Mouse (Mus musculus) left cerebral cortex, adult 18-20 months (tissue): Measurements from ENCODE around the gene Masp1. TPM values are rescaled to one million over a fixed set of nuclear protein-coding genes. Genes with fewer than 3 reads are reported as not detected.

ENCODE experiments used
- DNase-seq, 2 experiments: peaks; one replicate each; pipeline ENCODE4 v3.0.0; 2021 to 2022; ENCODE audit warnings: low spot score in 2 of 2, mixed read lengths in 1 of 2
- total RNA-seq, 2 experiments: library from RNA; stranded (reverse); gene quantifications; 2 replicates each; pipeline ENCODE4 v1.2.3; 2021

Masp1 gene
- total RNA-seq, 2 experiments from 2014 or later = 11.6 to 13.7 TPM

DNA sequence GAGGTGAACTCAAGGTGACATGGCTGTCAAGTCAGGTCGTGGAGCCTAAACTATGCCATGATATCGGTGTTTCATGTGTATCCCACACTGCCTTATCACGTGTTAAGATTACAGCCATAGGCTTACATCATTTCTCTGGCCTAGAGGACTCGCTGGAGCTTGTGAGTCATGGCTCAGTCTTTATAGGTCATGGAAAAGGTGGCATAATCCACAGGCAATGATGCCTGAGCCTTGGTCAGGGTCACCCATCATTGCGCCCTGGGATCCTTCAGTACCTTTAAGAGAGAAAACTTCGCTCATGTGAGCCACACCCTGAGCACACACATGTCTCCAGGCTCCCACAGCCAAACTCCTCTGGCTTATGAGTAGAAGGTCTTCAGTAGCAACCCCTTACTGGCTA lies 49.1 kb downstream of the Masp1 start:
- DNase-seq = no peak

DNA sequence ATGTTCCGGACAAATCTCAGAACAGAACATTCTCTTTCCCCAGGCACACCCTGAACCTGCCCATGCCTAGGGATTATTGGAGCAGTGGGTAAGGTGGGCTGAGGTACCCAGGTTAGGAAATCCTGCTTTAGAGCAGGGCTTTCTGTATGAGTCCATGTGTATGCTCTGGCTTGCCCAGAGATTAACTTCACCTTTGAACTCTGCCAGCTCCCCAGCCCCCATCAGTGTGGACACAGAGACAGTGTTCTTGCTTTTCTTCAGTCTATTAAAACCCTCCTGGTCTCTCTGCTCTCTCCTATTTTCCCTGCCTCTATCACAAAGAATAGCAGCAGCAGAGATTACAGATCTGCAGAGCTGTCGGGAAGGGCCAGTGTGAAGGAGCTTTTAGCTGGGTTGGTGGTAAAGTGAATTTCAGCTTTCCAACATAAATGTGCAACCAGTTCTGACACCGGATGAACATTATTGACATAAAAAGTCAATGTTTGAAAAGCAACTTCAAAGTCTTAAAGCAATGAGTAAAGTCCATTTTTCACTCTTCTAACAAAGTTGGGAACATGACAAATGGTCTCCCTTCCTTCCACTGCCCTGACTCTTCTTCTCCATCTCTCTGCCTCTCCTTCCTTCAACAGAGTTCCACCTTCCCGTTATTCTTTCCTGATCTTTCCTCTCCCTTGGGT lies 56.8 kb downstream of the Masp1 start:
- no peak for DNase-seq

DNA sequence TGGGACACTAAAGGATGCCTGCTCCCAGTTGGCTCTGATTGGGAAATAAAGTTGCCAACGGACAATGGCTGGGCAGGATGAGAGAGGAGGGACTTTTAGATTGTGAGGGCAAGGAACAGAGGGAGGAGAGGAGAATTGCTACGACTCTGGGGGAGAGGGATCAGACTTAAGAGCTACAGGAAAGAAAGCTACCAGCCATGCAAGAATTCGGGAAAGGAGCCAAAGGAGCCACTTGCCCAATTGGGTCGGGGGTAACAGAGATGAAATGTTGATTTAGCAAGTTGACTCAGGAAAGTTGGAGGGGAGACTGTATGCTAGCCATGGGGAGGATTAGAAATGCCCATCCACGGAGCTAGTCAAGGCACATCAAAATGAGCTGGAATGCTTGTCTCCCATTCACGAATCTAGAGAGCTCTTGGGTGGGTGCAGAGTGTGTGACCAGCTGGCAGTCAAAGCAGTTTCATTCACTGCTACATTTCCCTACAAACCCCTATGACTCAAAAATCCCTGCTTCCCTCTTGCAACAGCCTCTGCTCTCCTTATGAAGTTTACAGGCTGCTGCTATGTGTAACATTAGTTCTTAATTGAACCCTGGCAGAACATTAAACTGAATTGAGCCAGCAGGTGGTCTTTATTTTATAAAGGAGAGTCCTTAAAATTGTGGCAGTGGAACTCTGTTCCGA lies 61.6 kb downstream of the Masp1 start:
- no peak for DNase-seq

DNA sequence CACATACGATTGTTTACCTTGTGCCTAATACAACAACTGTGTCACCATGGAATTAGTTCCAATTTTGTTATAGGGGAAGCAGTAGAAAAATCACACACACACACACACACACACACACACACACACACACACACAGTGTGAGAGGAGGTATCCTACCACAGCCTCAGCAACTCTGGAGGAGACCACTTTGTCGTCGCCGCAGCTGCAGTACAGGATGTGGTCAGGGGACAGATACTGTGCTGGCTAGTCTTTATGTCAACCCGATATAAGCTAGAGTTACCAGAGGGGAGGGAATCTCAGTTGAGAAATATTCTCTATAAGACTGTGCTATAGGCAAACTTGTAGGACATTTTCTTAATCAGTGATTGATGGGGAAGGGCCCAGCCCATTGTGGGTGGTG lies 63.3 kb downstream of the Masp1 start:
- DNase-seq = no peak

DNA sequence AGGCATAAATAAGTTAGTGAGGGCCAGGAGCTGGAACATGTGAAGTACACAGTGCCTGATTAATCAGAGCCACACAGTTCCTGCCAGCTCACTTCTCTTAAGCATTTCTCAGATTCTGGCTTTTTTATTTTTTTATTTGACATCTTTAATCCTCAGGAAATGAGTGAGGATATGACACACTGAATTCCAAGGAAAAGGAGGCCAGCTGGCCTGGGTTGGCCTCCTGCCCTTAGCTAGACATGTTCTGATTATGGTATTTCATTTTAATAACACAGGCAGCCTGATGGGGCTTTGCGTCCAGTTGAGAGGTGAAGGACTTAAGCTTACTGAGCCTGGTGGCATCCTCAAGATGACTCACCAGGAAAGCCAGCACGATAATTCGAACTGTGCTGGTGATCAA lies 64.1 kb downstream of the Masp1 start:
- no peak for DNase-seq

DNA sequence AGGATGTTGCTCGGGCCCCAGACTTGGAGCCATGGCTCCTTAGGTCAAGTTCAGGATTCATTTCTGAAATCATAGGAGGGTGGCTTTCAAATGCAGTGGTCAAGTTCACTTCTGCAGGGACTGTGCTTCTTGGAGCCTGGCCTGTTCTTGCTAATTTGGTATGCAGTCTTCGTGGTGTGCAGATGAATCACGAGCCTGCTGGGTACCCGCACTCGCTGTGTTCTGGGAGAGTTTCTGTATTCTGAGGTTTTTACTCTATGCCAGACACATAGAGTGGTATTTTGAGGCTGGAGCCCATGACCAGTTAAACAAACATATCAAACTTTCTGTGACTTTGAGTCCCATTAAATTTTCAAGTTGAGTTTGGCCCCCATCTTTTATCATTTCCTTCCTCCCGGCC lies 66.2 kb downstream of the Masp1 start:
- peak in 1 of 2 experiments; percentile 10 for DNase-seq

DNA sequence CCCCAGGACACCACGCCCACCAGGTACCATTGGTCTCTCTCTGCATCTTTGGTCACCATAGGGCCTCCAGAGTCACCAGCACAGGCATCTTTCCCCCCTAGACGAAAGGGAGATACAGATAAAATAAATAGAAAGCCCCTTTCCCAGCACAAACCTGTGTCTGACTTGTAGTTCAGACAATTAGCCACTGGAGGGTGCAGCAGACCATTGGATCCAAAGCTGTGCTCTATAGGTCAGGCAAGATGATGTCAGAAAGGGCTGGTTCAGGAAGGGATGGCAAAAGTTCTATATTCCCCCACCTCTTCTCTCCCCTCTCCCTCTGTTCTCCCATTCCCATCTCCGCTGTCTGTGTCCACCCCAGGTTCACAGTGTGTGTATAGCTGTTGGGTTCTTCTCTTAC lies 68.1 kb downstream of the Masp1 start:
- peak; percentile 38 to 66 for DNase-seq

DNA sequence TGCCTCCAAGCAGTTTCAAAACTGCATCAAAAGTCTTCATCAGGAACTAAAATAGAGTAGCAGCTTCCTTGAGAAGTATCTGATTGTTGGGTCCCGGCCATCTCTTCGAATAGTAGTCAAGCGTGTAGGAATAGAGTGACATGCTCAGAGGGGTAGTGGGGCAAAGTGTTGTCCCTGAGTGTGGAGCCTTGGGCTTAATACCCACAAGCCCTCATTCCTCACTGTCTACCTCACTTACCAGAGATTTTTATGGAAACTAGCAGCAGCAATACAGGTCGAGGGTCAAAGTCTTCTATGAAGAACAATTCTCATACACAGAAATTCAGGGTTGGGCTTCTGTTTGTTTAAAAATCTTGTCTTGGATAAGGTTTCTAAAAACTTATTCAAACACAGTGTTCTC lies 69.8 kb downstream of the Masp1 start:
- no peak for DNase-seq

DNA sequence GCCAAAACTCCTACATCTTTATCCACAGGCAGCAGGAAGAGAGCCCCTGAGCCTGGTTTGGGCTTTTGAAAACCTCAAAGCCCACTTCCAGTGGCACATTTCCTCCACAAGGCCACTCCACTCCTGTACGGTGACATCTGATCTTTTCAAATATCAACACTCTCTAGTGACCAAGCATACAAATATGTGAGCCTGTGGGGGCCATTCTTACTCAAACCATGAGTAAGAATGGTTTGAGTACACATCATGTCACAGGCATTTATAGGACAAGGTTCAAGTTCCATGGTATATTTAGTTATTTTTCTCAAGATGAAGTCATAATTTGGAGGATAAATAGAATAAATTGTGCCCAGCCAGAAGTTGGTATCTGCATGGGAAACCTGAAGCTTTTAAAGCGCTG lies 70.7 kb downstream of the Masp1 start:
- no peak for DNase-seq

DNA sequence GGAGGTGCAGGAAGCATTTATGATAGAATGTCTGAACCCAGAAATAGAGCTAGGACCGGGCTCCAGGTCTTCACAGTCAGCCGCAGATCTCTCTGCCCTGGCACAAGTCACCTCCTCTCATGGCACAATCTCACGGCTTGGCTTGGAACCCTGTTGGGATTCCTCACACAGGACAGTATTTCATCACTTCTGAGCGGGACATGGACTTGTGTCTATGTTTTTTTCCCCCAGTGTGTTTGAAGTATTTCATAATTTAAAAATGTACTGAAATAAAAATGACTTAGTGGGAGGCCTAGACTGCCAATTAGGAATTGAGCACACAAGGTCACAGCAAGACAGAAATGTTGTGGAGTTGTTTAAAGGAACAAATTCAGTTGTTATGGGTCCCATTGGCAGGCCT lies 76.4 kb downstream of the Masp1 start:
- no peak for DNase-seq

DNA sequence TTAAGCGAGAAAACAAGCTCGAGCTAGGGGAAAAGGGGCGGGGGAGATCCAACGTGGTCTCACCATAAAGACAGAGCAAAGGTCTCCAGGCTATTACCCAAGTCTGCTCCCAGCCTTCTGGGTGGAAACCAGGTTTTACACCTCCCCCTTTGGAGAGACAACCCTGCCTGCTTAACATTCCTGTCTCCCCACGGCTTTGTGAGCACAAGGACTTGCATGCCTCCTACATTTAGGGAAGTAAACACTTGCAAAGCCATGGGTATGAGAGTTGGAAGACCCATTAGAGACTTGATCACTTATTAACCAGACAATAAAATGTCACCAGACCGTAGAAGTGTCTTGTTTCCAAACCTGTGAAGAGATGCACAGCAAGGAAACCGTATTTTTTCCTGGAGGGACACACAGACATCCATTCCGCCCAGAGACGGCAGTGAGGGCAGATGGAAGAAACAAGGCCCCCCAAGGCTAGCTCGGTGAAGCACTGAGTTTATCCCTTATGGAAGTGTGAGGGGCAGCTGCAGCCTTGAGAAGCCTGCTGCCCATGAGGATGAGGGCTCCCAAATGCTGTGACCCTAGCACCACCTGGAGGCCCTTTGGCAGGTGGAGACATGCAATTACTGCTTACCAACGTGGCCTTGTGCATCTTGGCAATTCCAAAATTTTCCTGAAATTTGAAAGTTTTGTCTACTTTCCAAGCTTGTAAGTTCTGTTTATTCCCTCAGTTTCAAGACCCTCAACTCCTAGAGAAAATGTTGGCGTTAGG lies 83.0 kb downstream of the Masp1 start:
- no peak for DNase-seq

DNA sequence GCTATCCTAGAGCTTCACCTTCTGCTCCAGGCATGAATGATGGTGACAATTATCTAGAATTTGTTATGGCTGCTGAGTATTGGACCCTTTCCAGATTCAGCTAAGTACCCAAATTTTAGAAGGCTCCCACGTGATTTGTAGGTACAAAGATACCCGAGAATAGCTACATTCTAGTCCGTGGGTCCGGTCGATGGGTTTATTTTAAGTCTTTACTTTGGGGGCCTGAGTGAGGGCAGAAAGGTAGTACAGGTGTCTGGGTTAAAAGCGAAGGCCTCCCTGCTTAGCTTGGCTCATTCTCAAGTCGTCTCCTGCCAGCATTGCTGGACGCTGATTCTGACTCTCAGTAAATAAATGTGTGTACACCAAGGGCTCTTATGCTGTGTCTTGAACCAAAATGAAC lies 90.6 kb downstream of the Masp1 start:
- no peak for DNase-seq

DNA sequence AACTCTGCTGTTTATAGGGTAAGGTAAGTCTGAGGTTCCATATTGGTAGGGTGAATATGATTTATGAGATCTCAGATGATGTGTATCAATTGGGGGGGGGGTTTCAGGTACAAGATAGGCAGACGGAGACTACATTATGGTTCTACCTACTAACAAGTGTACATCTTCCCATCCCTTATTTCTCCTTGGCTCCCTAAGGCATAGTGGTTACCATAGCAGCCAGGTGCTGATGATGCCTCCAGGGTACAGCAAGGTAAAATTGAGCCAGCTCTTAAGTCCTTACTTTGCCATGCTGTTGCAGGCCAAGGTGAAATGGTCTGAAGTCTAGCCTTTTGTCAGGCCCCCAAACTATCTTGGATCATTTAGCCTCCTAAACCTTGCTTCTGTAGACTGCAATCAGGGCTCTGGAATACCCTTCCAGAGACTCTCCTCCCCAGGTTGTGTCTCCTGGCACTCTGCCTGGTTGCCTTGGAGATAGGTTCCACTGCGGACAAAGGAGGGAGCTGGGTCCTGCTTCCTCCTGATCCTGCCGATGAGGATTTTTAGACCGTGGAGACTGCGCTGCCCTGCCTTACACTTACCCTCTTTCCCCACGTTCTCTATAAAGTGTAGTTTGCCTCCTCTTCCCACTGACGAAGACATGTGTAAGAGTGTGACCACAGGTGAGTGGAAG lies 91.8 kb downstream of the Masp1 start, which contains the start of gene Rtp1:
Gene Rtp1, plus strand, starts transcription at position 487 of the 673 bp plus-strand sequence.
- DNase-seq = no peak

DNA sequence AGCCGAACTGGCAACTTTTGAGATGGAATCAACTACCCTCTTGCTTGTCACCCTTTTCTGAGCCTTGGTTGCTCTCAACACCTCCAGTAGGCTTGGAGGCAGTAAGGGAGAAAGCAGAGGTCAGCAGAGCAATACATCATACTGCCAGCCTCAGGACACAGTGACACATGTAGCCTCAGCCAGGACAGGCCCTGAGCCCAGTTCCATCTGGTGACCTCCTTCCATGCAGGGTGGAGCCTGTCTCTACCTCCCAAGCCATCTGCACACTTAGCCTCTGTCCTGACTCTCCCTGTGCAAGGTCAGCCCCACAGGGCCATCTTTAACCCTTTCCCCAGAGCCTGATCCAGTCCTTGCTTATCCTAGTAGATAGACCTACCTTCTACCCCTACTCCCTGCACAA lies 92.9 kb downstream of the Masp1 start:
- no peak for DNase-seq

DNA sequence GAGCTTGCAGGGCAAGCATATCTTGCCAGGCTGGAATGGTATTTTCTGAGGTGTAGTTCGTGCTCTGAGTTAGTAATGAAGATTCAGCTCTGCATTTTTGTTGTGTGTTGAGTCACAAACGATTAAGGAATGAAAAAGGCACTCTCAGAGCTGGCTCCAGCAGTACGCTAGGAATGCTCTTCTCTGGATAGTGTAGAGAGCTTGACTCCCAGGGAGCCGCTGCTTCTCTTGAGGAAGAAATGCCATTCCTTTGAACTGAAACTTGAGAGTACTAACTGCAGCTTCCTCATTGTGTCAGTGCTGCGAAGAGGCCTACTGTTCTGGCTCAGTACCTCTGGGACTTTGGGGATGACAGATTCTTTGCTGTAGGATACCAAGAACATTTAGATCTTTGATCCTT lies 96.8 kb downstream of the Masp1 start:
- DNase-seq = no peak

DNA sequence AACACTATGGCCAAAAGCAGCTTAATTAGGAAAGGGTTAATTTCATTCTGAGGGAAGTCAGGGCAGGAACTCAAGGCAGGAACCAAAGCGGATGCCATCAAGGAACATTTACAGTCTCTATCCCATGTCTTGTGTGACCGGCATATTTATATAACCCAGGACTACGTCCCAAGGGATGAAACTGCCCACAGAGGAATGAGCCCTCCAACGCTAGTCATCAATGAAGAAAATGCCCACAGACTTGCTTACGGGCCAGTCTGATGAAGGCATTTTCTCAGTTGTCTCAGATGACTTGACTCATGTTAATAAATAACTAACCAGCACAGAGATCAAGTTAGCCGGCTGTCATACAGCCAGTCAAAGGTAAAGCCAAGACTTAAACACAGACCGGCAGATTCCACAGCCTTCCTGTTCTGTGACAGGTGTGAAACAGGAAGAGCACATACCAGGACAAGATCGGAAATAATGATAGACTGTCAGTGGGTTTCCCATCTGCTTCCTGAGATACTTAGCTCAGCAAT lies 101.0 kb downstream of the Masp1 start:
- no peak for DNase-seq

DNA sequence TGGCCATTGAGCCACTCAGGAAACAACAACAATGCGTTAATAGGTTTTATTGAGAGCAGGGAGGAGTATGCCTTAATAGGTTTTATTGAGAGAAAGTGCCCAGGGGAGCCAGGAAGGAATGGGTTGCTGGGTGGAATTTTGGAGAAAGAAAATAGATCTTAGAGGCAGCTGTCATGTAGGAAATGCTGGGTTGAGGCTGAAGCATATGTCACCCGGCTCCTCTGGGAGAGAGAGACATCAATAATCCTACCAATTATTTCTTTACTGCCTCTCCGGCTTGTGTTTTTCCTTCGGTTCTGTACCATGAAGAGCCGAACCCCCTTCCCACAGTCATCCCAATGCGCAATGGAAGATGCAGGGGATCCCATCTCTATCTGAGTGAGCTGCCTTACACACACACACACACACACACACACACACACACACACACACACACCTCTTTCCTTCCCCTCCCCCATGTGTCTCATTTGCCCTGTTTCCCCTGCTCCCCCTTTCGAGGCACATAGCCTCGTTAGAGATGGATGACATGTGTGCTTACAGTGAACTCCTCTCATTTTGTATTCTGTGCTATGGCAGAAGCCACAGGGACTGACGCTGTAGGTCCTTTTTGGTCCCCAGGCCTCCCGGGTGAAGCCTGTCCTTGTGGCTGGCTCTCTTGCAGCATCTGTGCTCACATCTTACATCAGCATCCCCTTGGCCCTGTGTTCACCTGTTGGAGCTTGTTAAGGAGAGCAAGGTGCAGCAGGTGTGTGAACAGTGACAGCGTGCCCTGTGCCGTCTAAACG lies 103.0 kb downstream of the Masp1 start:
- no peak for DNase-seq

DNA sequence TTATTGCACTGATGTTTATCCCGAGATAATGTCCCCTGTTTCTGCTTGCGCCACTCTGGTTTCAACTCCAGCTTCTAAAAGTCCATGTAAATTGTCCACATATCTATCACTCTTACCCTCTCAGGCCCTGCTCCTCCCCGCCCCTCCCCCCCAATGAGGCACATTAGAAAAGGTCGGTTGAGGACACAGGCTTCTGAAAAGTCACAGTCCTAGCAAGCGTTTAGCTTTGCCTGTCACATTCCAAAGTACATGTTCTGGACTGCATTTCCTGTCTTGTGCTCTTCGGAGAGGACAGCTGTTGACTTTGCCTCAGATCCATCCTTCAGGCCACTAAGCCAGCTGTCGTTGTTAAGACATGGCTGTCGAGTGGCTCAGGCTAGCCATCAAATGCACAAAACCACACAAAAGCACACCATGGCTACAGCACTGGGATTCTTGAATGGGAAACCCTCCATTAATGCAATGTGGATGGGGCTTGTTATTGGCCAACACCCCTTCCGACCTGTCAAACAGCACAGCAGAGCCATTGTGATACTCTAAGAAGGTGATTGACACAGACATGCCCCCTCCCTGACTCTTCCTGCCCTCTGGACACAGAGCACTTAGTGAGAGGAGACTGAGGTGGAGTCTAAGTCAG lies 103.8 kb downstream of the Masp1 start:
- no peak for DNase-seq

DNA sequence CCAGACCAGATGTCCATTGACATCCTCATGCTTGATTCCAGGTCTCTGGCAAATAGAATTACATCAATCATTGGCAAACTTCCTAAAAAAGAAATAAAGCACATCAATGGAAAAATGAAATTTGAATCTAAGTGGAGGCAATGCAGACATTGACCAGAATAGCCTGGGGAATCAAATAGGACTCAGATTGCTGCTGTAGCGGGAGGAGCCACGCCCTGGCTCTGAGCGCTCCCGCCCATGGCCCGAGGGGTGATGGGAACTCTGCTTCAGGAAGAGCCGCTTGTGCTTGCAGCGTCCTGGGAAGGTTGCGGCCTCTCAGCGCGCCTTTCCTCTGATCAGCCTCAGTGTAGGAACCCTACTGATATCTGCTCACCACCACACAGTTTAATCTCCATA lies 104.4 kb downstream of the Masp1 start:
- no peak for DNase-seq

DNA sequence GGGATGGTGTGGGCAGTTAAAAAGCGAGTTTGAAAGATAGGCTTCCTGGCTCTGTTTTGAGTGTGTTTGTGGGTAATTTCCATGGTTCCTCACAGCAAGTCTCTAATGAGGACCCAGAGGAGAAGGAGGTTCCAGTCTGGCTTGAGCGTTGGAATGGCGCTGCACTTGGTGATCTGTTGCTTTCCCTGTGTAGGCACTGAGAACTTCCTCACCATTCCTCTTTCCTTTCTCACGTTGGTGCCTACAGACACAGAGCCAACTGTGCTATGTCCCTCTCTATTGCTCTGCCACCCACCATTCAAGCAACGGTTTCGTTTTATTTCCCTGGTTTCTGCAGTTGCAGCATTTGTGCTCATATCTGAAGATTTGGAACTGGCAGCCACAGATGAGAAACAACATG lies 107.7 kb downstream of the Masp1 start:
- DNase-seq = no peak
